Mouse (Mus musculus): ENCODE data around the gene Bap1. TPM values are rescaled to one million over a fixed set of nuclear protein-coding genes. Genes with fewer than 3 reads are reported as not detected.
A peak's percentile ranks its signal among the peaks of the same experiment; 100 is the strongest.

Gene Bap1
- polyA plus RNA-seq (2016; fragmentation: Nextera tagmentation; extraction: Ambion mirVana), result 106 and 118 TPM in 2 replicates

DNA sequence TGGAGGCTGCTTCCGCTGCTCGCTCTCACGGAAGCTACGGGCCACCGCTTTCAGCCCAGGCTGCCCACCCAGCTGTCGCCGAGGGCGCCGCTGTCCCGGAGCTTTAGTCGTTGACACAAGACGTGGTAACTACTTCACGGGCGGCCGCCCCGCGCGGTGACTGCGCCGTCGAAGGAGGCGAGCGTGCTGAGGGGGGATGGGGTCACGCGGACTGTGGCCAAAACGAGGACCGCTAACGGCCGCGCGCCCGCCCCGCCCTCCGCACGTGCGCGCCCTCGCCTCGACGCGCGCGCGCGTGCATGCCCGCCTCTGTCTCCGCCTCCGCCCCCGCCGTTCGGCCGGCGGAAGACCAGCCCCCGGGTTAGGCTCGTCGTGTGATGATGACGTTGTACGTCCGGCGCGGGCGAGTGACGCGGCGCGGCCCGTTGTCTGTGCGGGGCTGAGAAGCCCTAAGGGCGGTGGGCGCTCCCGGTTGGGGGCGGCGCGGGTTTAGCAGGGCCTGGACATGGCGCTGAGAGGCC, at the start of gene Bap1, which contains the start of gene Phf7:
Gene Bap1, plus strand, starts transcription at position 367 of the 521 bp plus-strand sequence.
Gene Phf7, minus strand, starts transcription at position 234 of the 521 bp plus-strand sequence.
- under 1% methylated on average over 75 of the region's 75 CpGs for WGBS
- Histone ChIP-seq H3K27me3 (no peaks in the 10 kb centered on the region), H3K9me3 (no peaks in the 10 kb centered on the region), H3K4me2 (peak within 1 kb of the TSS; percentile 82), H3K9ac (replicated peaks) (peak within 1 kb of the TSS; percentile 93), H3K27ac (peak within 1 kb of the TSS; percentile 95), H3K4me3 (replicated peaks) (peak within 1 kb of the TSS; percentile 94), H3K36me3 (peaks cover 37% of the 10 kb centered on the region), H3K4me1 (replicated peaks) (peaks cover 16% of the 10 kb centered on the region)
- peak; percentile 84 for ATAC-seq (ENCODE audit: insufficient number of reproducible peaks, insufficient read depth, low FRiP score, low TSS enrichment, low read depth)

DNA sequence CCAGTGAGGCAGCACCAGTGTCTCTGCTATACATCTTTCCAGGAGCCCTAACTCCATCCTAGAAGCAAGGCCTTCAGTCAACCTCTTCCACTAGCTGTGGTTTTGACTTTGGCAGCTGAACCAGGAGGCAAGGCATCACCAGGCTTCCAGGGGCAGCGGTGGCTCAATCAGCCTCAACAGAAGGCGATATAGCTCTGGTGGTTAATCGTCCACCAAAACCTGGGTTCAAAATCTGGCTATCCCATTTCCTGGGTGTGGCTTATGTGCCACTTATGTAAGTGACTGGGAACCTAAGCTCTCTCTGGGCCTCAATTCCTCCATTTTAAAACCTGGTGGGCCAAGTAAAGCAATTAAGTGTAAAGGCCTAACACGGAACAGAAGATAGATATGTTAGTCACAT, 46.4 kb upstream of the Bap1 start:
- Histone ChIP-seq H3K4me1 (replicated peaks) (peaks cover 20% of the 10 kb centered on the region), H3K27me3 (no peaks in the 10 kb centered on the region), H3K4me3 (replicated peaks) (peak overlapping the region; percentile 77), H3K27ac (peak overlapping the region; percentile 94; the same call in 1 of the 2 replicates), H3K36me3 (peaks cover 50% of the 10 kb centered on the region), H3K4me2 (peak overlapping the region; percentile 94), H3K9ac (replicated peaks) (peak overlapping the region; percentile 93), H3K9me3 (no peaks in the 10 kb centered on the region)
- 73% methylated on average over 4 of the region's 4 CpGs for WGBS
- no peak for ATAC-seq (ENCODE audit: insufficient number of reproducible peaks, insufficient read depth, low FRiP score, low TSS enrichment, low read depth)

DNA sequence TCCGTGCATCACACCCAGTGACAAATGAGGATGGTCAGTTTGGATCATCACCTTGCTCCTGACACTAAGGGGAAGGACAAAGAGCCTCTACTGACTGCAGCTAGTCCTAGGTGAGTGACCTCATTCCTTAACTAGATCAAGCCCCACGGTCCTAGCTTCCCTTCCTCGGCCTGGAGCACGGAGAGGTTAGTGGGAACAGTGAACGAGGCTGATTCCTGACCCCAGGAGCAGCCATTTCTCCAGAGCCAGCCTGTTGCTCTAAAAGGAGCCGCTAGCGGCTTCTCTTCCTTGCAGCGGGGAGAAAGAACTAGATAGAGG, 46.0 kb upstream of the Bap1 start:
- peaks cover 46% of the 10 kb centered on the region for H3K36me3 ChIP-seq
- no peaks in the 10 kb centered on the region for H3K27me3 ChIP-seq
- no peak for ATAC-seq (ENCODE audit: insufficient number of reproducible peaks, insufficient read depth, low FRiP score, low TSS enrichment, low read depth)
- WGBS, result 16% methylated on average over 8 of the region's 8 CpGs
- peaks cover 20% of the 10 kb centered on the region for H3K4me1 ChIP-seq (replicated peaks)
- H3K4me3 ChIP-seq (replicated peaks), result peak overlapping the region; percentile 77
- peak overlapping the region; percentile 94 for H3K27ac ChIP-seq
- H3K4me2 ChIP-seq, result peak overlapping the region; percentile 94
- H3K9me3 ChIP-seq, result no peaks in the 10 kb centered on the region
- H3K9ac ChIP-seq (replicated peaks), result peak overlapping the region; percentile 93

DNA sequence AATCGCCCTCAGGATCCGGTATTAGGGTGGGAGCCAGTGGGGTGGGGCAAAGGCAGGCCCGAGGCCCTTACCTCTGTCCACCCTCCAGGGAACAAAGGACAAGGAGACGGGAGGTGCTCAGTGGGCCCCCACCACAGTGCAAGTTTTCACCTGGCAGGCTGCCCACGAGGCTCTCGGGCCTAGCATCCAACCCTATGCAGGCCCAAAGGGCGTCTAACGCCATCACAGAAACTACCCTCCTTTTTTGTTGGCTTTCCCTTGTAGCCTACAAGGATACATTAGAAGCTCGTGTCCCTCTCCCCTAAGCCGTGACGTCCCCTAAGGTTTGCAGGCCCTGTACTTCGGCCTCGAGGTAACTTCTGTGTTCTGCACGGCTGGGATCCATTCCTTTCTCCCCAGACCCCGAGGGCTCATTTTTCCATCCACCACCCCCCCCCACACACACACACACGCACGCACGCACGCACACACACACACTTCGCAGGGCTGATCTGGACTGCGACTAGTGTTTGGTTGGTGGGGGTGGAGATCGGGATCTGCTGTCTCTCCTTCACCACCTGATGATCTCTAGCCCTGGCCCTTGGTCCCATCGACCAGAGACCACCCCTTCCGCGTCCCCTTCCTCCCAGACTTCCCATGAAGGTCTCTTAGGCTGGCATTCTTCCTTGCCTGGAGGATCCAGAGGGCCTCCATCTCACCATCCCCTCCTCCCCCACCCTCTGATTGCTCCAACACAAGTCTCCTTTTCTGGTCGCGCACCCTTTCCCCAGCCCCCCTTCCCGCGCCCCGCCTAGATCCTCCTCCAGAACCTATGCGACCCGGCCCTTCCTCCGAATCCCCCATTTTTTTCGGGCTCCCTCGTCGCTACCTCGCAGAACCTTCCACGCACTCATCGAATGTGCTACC, 45.4 kb upstream of the Bap1 start:
- H3K36me3 ChIP-seq, result peaks cover 40% of the 10 kb centered on the region
- H3K27me3 ChIP-seq, result no peaks in the 10 kb centered on the region
- H3K4me3 ChIP-seq (replicated peaks), result peak overlapping the region; percentile 77
- no peaks in the 10 kb centered on the region for H3K9me3 ChIP-seq
- H3K4me1 ChIP-seq (replicated peaks), result peaks cover 20% of the 10 kb centered on the region
- peak overlapping the region; percentile 93 for H3K9ac ChIP-seq (replicated peaks)
- peak overlapping the region; percentile 94 for H3K4me2 ChIP-seq
- peak; percentile 64 for ATAC-seq (ENCODE audit: insufficient number of reproducible peaks, insufficient read depth, low FRiP score, low TSS enrichment, low read depth)
- peak overlapping the region; percentile 94 for H3K27ac ChIP-seq
- under 1% methylated on average over 39 of the region's 39 CpGs for WGBS

DNA sequence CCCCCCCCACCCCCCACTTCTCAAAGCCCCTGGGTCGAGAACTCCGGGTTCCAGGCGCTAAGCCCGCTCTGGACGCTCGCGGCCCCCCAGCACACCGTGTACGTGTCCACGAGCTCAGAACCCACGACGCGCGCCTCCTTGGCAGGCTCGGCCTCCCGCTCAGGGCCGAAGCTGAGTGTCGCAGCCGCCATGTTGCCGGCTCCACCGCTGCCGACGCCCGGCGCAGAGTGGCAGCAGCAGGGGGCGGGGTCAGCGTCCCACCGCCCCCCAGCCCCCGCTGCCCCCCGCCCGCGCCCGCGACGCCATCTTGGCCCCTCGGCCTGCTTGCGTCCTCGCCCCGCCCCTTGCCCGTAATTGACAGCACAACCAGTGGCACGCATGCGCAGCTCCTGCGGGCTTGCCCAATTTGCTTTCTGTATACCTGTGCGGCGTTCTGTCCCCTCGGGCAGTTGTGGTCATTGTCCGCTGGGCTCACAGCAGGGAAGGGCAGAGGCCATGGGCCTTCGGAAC, 44.7 kb upstream of the Bap1 start:
- Histone ChIP-seq H3K36me3 (peaks cover 33% of the 10 kb centered on the region), H3K9ac (replicated peaks) (peak overlapping the region; percentile 93), H3K27ac (peak overlapping the region; percentile 94), H3K4me2 (peak overlapping the region; percentile 94), H3K4me1 (replicated peaks) (peaks cover 20% of the 10 kb centered on the region), H3K27me3 (no peaks in the 10 kb centered on the region), H3K4me3 (replicated peaks) (peak overlapping the region; percentile 77), H3K9me3 (no peaks in the 10 kb centered on the region)
- peak; percentile 53 for ATAC-seq (ENCODE audit: insufficient number of reproducible peaks, insufficient read depth, low FRiP score, low TSS enrichment, low read depth)
- under 1% methylated on average over 37 of the region's 48 CpGs for WGBS

DNA sequence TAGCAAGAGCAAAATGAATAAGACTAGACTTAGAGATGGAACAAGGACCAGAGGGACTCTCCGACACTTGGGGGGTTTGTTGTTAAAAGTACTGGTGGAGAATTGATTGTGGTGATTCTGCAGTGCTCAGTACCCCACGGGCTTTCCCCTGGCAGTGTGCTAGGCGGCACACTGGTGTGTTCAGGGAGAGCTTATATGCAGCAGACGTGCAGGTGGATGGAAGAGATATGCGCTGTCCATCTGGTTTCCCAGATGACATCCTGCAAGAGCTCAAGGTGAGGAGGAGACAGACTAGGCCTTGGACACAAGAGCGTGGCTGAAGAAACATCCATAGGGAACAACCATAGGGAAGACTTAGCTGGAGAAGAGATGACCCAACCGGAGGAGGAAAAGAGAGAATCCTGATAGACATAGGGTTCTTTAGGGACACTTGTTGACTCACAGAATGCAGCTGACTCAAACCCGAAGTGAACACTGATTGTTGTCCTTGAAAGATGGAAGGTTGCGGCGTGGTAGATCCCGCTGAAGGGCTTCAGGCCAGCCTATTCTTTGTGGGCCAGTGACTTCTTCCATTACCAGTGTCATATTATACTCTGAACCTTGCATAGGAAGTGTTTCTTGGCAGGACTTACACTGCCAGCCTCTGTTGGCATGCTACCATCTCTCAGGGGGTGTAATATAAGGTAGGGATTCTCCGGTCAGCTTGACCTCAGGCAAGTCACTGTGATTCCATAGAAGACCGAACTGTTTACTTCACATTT, 44.0 kb upstream of the Bap1 start:
- peaks cover 26% of the 10 kb centered on the region for H3K36me3 ChIP-seq
- peak overlapping the region; percentile 93 for H3K9ac ChIP-seq (replicated peaks)
- H3K27me3 ChIP-seq, result no peaks in the 10 kb centered on the region
- H3K4me3 ChIP-seq (replicated peaks), result peak overlapping the region; percentile 77
- H3K9me3 ChIP-seq, result no peaks in the 10 kb centered on the region
- H3K27ac ChIP-seq, result peak overlapping the region; percentile 45; the same call in 1 of the 2 replicates
- ATAC-seq (ENCODE audit: insufficient number of reproducible peaks, insufficient read depth, low FRiP score, low TSS enrichment, low read depth), result no peak
- peak overlapping the region; percentile 94 for H3K4me2 ChIP-seq
- peaks cover 20% of the 10 kb centered on the region for H3K4me1 ChIP-seq (replicated peaks)
- WGBS, result 81% methylated on average over 13 of the region's 13 CpGs

DNA sequence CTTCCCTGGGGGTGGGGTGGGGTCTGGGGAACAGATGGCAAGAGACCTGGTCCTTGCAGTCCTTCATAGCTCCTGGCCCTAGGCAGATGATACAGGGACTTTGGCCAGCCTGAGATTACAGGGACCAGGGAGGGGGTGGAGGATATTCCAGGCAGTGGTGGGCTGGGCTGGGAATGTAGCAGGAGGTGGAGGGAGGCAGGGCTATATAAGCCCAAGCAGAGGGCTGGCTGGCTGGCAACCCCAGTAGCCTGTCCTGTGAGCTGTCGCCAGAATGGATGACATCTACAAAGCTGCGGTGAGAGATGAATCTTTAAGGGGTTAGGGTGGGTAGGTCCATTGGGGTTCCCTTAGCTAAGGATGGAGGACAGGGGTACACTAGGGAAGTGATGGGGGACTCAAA, 43.2 kb upstream of the Bap1 start, which contains the start of gene Tnnc1:
Gene Tnnc1, plus strand, starts transcription at position 229 of the 400 bp plus-strand sequence.
- Histone ChIP-seq H3K27me3 (no peaks in the 10 kb centered on the region), H3K4me2 (peak within 1 kb of the TSS; percentile 94), H3K27ac (peak within 1 kb of the TSS; percentile 12; the same call in 1 of the 2 replicates), H3K4me3 (replicated peaks) (peak within 1 kb of the TSS; percentile 77), H3K9me3 (no peaks in the 10 kb centered on the region), H3K36me3 (peaks cover 17% of the 10 kb centered on the region), H3K9ac (replicated peaks) (no peak within 1 kb of the TSS), H3K4me1 (replicated peaks) (peaks cover 20% of the 10 kb centered on the region)
- no peak for ATAC-seq (ENCODE audit: insufficient number of reproducible peaks, insufficient read depth, low FRiP score, low TSS enrichment, low read depth)
- WGBS, result 68% methylated on average over 2 of the region's 2 CpGs

DNA sequence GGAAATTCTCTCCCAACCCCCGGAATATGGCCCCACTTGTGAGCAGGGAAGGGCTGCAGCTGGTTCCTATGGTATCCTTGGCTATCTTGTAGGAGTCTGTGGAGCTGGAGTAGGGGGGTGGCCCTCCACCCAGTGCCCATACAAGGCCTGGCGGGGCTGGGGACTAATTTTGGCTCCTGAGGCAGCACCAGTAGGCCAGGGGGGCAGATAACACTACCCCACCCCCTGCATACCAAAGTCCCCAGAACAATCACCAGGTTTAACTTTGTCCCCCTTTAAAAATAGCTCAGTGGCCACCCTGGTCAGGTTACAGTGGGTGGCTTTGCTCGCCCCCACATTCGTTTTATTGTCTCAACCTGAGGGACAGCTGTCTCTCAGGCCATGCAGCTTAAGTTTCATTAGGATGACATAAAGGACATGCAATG, 42.1 kb upstream of the Bap1 start:
- H3K36me3 ChIP-seq, result peaks cover 7% of the 10 kb centered on the region
- 62% methylated on average over 4 of the region's 4 CpGs for WGBS
- no peak overlapping the region for H3K4me3 ChIP-seq (replicated peaks)
- no peaks in the 10 kb centered on the region for H3K27me3 ChIP-seq
- no peak overlapping the region for H3K4me2 ChIP-seq
- H3K4me1 ChIP-seq (replicated peaks), result peaks cover 17% of the 10 kb centered on the region
- no peak overlapping the region for H3K9ac ChIP-seq (replicated peaks)
- no peaks in the 10 kb centered on the region for H3K9me3 ChIP-seq
- ATAC-seq (ENCODE audit: insufficient number of reproducible peaks, insufficient read depth, low FRiP score, low TSS enrichment, low read depth), result no peak
- H3K27ac ChIP-seq, result no peak overlapping the region

DNA sequence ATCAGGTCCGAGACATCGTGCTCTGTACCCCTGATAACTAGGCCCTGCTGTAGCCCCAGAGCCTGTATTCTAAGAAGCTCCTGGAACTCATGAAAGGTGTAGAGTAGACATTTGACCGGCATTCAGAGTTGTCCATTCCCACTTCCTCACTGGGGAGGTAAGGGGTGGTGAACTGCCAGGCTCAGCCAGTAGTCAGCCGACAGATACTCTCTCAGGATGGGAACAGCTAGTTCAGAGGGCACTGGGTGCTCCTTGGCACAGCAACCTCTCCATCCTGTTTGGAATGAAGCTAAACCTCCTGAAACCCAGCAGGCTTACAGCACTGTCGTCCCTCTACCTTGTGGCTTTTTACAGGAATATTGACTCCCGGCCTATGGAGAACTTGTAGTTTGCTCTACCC, 39.4 kb upstream of the Bap1 start:
- Histone ChIP-seq H3K9me3 (no peaks in the 10 kb centered on the region), H3K4me3 (replicated peaks) (no peak overlapping the region), H3K9ac (replicated peaks) (no peak overlapping the region), H3K36me3 (no peaks in the 10 kb centered on the region), H3K27me3 (no peaks in the 10 kb centered on the region; the same call in 1 of the 2 replicates), H3K4me1 (replicated peaks) (peaks cover 12% of the 10 kb centered on the region), H3K4me2 (no peak overlapping the region), H3K27ac (no peak overlapping the region)
- 84% methylated on average over 6 of the region's 6 CpGs for WGBS
- ATAC-seq (ENCODE audit: insufficient number of reproducible peaks, insufficient read depth, low FRiP score, low TSS enrichment, low read depth), result no peak

DNA sequence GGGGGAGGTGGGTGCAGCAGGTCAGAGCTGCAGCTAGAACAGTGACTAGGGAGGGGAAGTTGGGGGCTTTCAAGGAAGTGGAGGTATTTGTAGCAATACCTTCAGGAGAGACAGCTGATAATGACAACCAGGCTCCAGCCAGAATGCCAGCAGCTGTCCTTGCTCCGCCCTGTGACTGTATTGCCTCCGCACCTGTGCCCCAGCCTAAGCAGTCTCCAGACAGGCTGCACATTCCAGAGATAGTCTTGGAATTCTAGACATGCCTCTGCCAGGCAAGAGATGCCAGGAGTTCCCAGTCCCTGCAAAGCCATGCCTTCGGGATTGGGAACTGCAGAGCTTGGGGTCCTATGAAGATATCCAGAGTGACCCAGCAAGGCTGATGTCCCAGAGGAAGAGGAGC, 38.8 kb upstream of the Bap1 start:
- H3K9me3 ChIP-seq, result no peaks in the 10 kb centered on the region
- H3K27ac ChIP-seq, result no peak overlapping the region
- no peak overlapping the region for H3K9ac ChIP-seq (replicated peaks)
- peaks cover 11% of the 10 kb centered on the region for H3K4me1 ChIP-seq (replicated peaks)
- H3K36me3 ChIP-seq, result no peaks in the 10 kb centered on the region
- H3K4me3 ChIP-seq (replicated peaks), result no peak overlapping the region
- H3K4me2 ChIP-seq, result no peak overlapping the region
- ATAC-seq (ENCODE audit: insufficient number of reproducible peaks, insufficient read depth, low FRiP score, low TSS enrichment, low read depth), result no peak
- WGBS, result 77% methylated on average over 3 of the region's 3 CpGs
- no peaks in the 10 kb centered on the region; the same call in 1 of the 2 replicates for H3K27me3 ChIP-seq

Data from limb, embryonic 12.5 days (tissue).